Mouse (Mus musculus): Measurements from ENCODE around the gene Dusp14. TPM values are rescaled to one million over a fixed set of nuclear protein-coding genes. Genes with fewer than 3 reads are reported as not detected.

Dusp14 gene
- polyA plus RNA-seq, 1 experiment from 2014 or later: 6.9 TPM

DNA sequence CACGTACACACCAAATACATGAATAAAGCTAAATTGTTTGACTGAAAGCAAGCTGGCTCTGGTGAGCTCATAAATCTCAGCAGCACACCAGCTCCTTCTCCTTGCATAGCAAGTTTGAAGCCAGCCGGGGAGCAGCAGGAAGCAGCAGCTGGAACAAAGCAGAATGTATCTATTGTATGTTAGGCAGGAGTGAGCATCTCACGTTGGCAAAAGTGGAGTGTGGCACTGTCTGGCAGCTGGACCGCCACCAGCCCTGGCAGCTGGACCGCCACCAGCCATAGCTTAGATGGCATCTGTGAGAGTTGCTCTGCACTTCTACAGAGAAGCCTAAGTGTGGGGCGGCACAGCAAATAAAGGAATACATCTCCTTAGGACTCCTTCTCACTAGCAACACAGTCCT, 65.1 kb downstream of the Dusp14 start:
- Histone ChIP-seq H3K9me3 (no peaks in the 10 kb centered on the region), H3K27me3 (ENCODE audit: insufficient read depth, poor library complexity, severe bottlenecking) (no peaks in the 10 kb centered on the region), H3K36me3 (peaks cover 51% of the 10 kb centered on the region), H3K27ac (no peak overlapping the region), H3K4me3 (no peak overlapping the region), H3K4me1 (0 out of 2 replicates have a peak, but pooled peaks cover 3% of the 10 kb centered on the region)
- WGBS: 88% methylated on average over 6 of the region's 6 CpGs
- no peak for DNase-seq (ENCODE audit: low spot score)

- H3K9me3 ChIP-seq: no peaks in the 10 kb centered on the region
- no peaks in the 10 kb centered on the region for H3K27me3 ChIP-seq (ENCODE audit: insufficient read depth, poor library complexity, severe bottlenecking)
- H3K4me3 ChIP-seq: no peak overlapping the region
- WGBS: 83% methylated on average over 3 of the region's 3 CpGs
- H3K27ac ChIP-seq: no peak overlapping the region
- 0 out of 2 replicates have a peak, but pooled peaks cover 3% of the 10 kb centered on the region for H3K4me1 ChIP-seq
- DNase-seq (ENCODE audit: low spot score): no peak
- peaks cover 59% of the 10 kb centered on the region for H3K36me3 ChIP-seq
Observed at GRCm38 (mm10) chr11:84001257-84001656, 67.8 kb downstream of the Dusp14 start.

DNA sequence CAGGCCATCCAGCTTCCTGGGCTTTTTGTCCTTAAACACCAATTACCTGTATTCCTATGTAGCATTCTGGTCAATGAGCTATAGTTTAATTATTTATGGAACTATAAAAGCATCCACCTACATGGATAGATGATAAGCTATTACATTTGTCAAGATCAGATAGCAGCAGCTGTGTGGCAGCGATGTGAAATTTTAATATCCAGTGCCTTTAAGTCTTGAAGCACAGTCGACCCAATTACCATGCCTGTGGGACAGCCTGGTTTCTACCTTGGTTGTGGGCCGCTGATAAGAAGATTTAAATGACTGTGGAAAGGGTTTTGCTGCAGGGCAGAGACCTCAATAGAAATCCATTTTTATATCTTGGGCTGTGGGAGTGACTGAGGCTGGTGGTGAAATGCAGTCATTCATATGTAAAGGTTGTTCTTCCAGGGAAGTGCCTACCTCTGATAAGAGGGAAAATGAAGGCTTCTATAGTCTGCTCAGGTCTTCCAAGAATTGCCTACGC, 69.6 kb downstream of the Dusp14 start:
- Histone ChIP-seq H3K4me3 (no peak overlapping the region), H3K27me3 (ENCODE audit: insufficient read depth, poor library complexity, severe bottlenecking) (no peaks in the 10 kb centered on the region), H3K4me1 (0 out of 2 replicates have a peak, but pooled peaks cover 3% of the 10 kb centered on the region), H3K27ac (no peak overlapping the region), H3K36me3 (peaks cover 74% of the 10 kb centered on the region), H3K9me3 (no peaks in the 10 kb centered on the region)
- no peak for DNase-seq (ENCODE audit: low spot score)
- WGBS: 81% methylated on average over 4 of the region's 4 CpGs

GRCm38 (mm10) chr11:83998993-83999392, 70.1 kb downstream of the Dusp14 start:
- peaks cover 75% of the 10 kb centered on the region for H3K36me3 ChIP-seq
- WGBS: 91% methylated on average over 3 of the region's 3 CpGs
- H3K4me1 ChIP-seq: 0 out of 2 replicates have a peak, but pooled peaks cover 3% of the 10 kb centered on the region
- no peaks in the 10 kb centered on the region for H3K27me3 ChIP-seq (ENCODE audit: insufficient read depth, poor library complexity, severe bottlenecking)
- H3K27ac ChIP-seq: no peak overlapping the region
- no peaks in the 10 kb centered on the region for H3K9me3 ChIP-seq
- H3K4me3 ChIP-seq: no peak overlapping the region
- no peak for DNase-seq (ENCODE audit: low spot score)

Other genes starting within 250 kb of the Dusp14 start
- gene Hnf1b, start 219.2 kb downstream of the Dusp14 start, polyA plus RNA-seq (2016; fragmentation: Nextera tagmentation; extraction: Ambion mirVana): 0.14 and 2.0 TPM in 2 replicates
- gene Ddx52, start 127.2 kb downstream of the Dusp14 start, polyA plus RNA-seq (2016; fragmentation: Nextera tagmentation; extraction: Ambion mirVana): 27.4 and 36.2 TPM in 2 replicates
- gene Synrg, start 104.8 kb downstream of the Dusp14 start, polyA plus RNA-seq (2016; fragmentation: Nextera tagmentation; extraction: Ambion mirVana): 8.7 and 9.5 TPM in 2 replicates
- gene Tada2a, start 60.3 kb upstream of the Dusp14 start, polyA plus RNA-seq (2016; fragmentation: Nextera tagmentation; extraction: Ambion mirVana): 24.7 and 31.4 TPM in 2 replicates
- gene Acaca, start 60.4 kb upstream of the Dusp14 start, polyA plus RNA-seq (2016; fragmentation: Nextera tagmentation; extraction: Ambion mirVana): 13.3 and 14.9 TPM in 2 replicates
- not detected in 2 replicates for gene Gm11437, start 98.2 kb upstream of the Dusp14 start, polyA plus RNA-seq (2016; fragmentation: Nextera tagmentation; extraction: Ambion mirVana)

Measured in heart, embryonic 10.5 days (tissue).